Mouse (Mus musculus): Measurements from ENCODE around the gene Tmem221.

GRCm38 (mm10) chr8:71591017-71591416 lies 32.3 kb upstream of the Tmem221 start:
- TF ChIP-seq TAL1 (conservative IDR thresholded peaks at IDR 0.05; ENCODE audit: low read depth, low read length) (no peak), CTCF (IDR thresholded peaks at IDR 0.05; ENCODE audit: low read depth, low read length) (no peak), GATA1 (IDR thresholded peaks at IDR 0.05; ENCODE audit: borderline replicate concordance, low read length) (no peak), GATA2 (IDR thresholded peaks at IDR 0.05; ENCODE audit: borderline replicate concordance, low read depth, low read length) (no peak), POLR2AphosphoS5 (IDR thresholded peaks at IDR 0.05; ENCODE audit: insufficient replicate concordance, low read depth, low read length) (no peak)

Data from G1E (cell line).